Mouse (Mus musculus) cerebral cortex, adult 2 months (tissue): ENCODE measurements around the gene Mprip.

ENCODE experiments used
- WGBS: fragments of 180-500 bp; shearing (Covaris S2); methylation state at CpG from one replicate; pipeline ENCODE4 v1.1.7; 2018; 5-methylcytosine and 5-hydroxymethylcytosine counted together

Gene Mprip

GRCm38 (mm10) chr11:59804409-59805110 lies 143.5 kb downstream of the Mprip start:
- 90% methylated on average over 22 of the region's 22 CpGs for WGBS

DNA sequence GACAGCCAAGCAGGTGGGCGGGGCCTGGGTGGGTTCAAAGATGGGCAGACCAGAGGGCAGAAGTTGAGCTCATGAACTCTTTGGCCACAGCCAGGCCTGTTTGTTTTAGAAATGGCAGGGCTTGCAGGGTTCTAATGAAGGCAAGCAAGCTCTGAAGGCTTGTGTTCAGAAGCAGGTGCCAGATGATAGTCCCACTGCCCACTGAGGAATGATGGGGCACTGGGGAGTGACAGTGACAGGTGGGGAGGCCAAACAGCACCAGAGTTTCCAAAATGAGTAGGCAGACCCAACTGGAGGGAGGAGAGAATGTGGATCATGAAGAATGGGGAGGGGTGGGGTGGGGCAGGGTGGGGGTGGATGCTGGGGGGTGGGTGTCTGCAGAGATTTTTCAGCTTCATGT lies 144.2 kb downstream of the Mprip start:
- WGBS, result 100% methylated on average over 1 of the region's 1 CpGs

DNA sequence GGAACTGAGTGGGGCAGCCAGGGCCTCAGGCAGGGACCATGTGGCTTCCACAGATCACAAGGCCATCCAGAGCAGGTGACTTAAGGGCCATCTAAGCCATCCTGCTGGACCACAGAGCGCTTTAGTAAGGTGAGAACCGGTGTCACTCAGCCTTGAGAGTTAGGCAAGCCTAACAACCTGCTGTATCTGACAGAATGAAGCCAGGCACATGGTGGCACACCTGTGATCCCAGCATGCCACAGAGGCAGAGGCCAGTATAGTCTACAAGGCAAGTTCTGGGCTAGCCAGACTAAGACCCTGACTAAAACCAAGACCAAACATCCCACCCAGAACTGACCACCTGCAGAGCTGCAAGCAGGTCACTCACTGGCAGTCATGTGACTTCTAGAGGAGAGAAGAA lies 144.6 kb downstream of the Mprip start:
- WGBS, result 98% methylated on average over 2 of the region's 2 CpGs

DNA sequence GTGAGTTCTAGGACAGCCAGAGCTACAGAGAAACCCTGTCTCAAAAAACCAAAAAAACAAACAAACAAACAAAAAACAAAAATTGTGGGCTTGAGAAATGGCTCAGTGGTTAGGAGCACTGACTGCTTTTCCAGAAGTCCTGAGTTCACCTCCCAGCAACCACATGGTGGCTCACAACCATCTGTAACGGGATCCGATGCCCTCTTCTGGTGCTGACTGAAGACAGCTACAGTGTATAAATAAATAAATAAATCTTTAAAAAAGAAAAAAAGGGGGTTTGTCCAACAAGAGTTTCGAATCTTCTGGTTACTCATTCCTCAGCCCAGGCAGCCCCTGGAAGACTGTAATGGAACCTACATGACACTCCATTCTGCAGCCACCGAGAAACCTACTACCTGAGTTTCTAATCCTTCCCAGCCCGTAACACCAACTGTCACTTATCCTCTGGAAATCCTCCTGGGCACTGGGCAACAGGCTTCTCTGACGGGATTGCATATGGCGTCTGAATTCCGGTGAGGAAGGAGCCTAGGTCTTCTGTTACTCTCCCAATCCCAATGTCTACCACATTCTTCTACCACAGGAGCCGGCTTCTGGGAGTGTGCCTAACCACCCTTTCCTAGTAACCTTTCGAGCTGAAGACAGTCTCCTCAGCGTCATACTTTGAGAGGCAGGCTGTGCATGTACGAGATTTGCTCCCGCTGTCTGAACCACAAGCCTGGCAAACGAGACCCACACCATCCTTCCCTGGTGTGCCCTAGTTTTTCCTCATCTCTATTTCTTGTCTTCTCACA lies 147.3 kb downstream of the Mprip start:
- 41% methylated on average over 14 of the region's 14 CpGs for WGBS

DNA sequence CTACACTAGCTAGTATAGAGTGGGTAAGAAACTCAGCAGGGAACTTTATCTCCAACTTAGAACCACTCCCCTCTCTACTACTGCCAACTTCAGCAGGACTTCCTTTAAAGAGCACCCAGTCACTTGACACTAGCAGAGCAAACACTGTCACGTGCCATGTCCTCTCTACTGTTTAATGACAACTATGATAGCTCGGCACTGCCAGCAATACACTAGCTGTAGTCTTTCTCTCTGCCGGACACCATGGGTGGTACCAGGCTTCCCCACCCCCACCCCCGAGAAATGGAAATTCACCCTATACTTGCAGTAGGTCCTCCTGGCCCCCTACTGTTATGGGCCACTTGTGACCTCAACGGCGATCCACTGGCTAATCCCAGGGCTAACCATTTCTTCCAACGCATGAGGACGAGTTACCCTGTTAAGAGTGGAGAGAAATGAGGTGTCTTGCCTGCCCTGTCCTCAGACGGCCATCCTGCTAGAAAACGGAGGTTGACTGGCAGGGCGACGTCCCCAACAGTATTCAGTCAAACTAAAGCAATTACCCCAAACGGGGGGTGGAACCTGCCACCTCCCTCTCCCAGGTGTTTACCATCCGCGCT lies 148.1 kb downstream of the Mprip start:
- WGBS, result under 1% methylated on average over 15 of the region's 15 CpGs

DNA sequence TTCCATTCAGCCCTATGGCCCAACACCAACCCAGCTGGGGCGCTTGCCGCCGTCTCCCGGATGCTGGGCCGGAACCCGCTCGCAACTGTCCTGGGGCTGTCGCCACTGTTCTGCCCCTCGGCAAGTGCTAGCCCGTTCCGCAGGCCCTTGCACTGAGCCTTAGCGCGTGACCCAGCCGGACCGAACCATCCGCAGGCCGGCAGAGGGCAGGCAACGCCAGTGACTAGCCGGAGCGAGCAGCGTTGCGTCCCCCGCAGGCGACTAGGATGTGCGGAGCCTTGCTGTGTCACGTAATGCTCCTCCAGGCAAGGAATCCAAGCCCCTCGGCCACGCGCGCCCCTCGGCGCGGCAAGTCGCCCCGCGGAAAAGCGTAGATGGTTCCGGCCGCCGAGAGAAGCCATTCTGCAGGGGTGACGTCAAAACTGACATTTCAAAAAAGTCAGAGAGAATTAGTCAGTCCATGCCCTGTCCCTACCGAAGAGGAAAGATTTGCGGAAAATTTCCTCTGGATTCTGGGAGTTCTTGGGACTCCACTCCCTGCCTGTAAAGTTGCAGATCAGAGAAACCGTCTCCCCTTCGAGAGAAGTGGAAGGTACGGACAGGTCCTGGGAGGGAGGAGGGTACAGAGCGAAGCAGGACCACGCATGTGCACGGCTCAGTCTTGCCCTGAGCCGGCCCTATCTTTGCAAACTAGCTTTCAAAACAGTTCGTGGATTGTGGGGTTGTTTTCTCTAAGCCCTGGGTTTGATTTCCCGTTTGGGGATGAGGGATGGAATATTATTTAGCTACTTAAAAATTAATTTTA lies 148.8 kb downstream of the Mprip start, which contains the start of gene Flcn:
Gene Flcn, minus strand, starts transcription at position 347 of the 805 bp plus-strand sequence.
- 1% methylated on average over 52 of the region's 52 CpGs for WGBS

DNA sequence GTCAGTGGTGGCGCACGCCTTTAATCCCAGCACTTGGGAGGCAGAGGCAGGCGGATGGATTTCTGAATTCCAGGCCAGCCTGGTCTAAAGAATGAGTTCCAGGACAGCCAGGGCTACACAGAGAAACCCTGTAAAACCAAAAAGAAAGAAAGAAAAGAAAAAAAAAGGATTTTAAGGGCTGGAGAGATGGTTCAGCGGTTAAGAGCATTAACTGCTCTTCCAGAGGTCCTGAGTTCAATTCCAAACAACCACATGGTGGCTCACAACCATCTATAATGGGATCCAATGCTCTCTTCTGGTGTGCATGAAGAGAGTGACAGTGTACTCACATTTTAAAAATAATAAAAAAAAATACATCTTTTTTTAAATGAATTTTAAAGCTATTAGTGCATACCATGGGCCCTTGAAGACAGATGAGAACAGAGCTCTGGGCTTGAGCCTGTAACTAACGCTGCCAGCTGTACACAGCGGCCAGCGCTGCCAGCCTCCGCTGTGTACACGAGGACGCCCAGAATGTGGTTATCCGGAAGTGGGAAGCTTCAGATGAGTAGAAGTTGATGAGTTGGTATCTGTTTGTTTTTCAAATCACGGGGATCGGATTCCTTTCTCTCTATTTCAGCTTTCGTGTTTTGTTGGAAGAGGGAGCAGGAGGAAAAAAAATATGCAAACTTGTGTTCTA lies 149.5 kb downstream of the Mprip start:
- 52% methylated on average over 14 of the region's 14 CpGs for WGBS

DNA sequence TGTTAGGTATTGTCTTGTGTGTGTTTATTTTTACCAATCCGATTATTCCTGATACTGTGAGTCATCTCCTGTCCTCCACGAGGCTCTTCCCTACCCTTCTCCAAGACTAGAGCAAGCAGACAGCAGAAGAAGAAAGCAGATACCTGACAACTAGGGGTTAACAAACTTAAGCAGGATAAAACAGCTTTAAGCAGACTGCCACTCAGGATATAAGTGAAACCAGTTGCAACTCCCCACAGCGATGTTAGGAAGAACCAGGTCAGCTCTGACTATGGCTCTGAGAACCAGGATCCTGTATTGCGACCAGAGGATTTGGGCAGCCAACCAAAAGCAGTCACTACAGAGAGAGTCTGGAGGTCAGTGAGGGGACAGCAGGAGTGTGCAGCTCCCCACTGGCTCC lies 150.1 kb downstream of the Mprip start:
- WGBS, result 57% methylated on average over 4 of the region's 4 CpGs

- 86% methylated on average over 3 of the region's 3 CpGs for WGBS
These were observed 152.2 kb downstream of the Mprip start for GRCm38 (mm10) chr11:59813276-59813675.

DNA sequence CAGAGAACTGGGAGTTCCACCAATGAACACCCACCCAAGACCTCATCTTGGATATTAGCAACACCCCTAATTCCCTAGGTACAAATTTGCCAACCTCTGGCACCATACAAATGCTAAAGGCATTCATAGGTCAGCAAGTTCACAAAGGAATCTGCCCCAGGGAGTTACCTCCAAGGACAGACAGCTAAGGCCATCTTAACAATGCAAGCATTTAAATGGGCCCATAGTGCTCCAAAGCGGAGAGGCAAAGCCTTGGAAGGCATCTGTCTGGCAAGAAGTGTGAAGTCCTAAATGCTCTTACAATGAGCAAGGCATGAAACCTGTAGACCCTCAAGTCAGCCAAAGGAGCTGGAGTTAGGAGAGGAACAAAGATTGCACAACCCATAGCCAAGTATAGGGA lies 153.2 kb downstream of the Mprip start:
- WGBS, result 86% methylated on average over 1 of the region's 1 CpGs

- 93% methylated on average over 6 of the region's 6 CpGs for WGBS
These were observed 153.8 kb downstream of the Mprip start for GRCm38 (mm10) chr11:59814936-59815335.

DNA sequence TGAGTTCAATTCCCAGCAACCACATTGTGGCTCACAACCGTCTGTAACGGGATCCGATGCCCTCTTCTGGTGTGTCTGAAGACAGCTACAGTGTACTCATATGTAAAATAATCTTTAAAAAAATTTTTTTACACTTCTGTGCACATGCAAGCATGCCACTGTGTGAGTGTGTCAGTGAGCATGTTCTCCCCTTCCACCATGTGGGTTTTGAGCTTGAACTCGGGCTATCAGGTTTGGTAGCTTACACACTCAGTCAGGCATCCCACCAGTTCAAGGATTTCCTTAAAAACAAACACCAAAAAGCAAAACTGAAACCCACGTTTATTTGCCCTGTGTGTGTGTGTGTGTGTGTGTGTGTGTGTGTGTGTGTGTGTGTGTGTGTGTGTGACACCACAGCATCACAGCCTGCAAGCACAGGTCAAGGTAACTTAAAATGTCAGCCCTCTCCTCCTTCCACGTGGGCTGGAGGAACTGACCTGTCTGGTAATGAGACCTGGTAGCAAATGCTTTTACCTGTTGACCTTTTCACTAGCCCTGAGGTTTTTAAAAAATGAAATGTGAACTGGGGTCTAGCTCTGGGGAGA lies 154.5 kb downstream of the Mprip start:
- WGBS, result 86% methylated on average over 6 of the region's 6 CpGs

DNA sequence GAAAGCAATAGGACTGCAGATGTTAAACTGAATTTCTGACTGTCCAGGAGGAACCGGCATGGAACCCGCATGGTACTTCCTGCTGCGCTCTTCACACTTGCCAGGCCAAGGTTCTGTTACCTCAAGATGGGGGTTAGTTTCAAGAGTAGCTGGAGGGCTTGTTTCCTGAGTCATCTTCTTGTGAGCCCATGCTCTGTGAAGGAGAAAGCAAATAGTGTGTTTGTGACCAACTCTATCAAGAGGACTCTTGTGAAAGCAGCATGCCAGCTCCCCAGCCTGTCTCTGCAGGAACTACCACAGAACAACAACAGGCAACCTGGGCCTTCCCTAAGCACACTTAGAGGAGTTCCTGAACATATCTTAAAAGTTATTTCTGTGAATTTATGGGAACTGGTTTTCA lies 156.8 kb downstream of the Mprip start:
- 91% methylated on average over 3 of the region's 3 CpGs for WGBS

DNA sequence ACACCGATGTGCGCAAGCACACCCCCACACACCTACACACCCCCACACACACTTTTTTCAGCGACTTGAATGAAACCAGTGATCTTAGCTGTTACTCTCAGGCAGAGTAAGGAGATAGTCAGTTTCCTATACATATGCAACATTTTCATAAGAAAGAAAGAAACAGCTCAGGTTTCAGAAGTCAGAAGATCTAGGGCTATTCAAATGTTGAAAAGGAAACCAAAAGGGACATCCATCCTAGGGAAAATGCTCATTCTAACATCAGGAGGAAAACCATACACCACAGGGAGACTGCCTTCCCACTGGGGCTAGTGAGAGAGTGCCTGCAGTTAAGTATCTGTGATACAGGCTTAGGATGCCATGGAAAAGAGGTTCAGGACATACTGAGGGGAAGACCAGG lies 160.5 kb downstream of the Mprip start:
- WGBS, result 54% methylated on average over 3 of the region's 3 CpGs
